Mouse (Mus musculus): ENCODE measurements around the gene Gm6880. TPM values are rescaled to one million over a fixed set of nuclear protein-coding genes. Genes with fewer than 3 reads are reported as not detected.

Gene Gm6880
- not detected in 2 replicates for polyA plus RNA-seq (2015; fragmentation: Nextera tagmentation; extraction: Ambion mirVana)

GRCm38 (mm10) chrX:74481349-74481885, at the start of gene Gm6880:
Gene Gm6880, minus strand, starts transcription at chrX:74481399.

Other genes starting within 250 kb of the Gm6880 start
- 1,264 and 1,315 TPM in 2 replicates for gene Flna, start 231.6 kb downstream of the Gm6880 start, polyA plus RNA-seq (2015; fragmentation: Nextera tagmentation; extraction: Ambion mirVana)
- gene Emd, start 226.7 kb downstream of the Gm6880 start, polyA plus RNA-seq (2015; fragmentation: Nextera tagmentation; extraction: Ambion mirVana): 27.8 and 28.9 TPM in 2 replicates
- gene Rpl10, start 210.6 kb downstream of the Gm6880 start, polyA plus RNA-seq (2015; fragmentation: Nextera tagmentation; extraction: Ambion mirVana): 802 and 865 TPM in 2 replicates
- 50.5 and 56.1 TPM in 2 replicates for gene Taz, start 199.5 kb downstream of the Gm6880 start, polyA plus RNA-seq (2015; fragmentation: Nextera tagmentation; extraction: Ambion mirVana)
- gene Dnase1l1, start 199.1 kb downstream of the Gm6880 start, polyA plus RNA-seq (2015; fragmentation: Nextera tagmentation; extraction: Ambion mirVana): 18.6 and 20.0 TPM in 2 replicates
- gene Atp6ap1, start 184.3 kb downstream of the Gm6880 start, polyA plus RNA-seq (2015; fragmentation: Nextera tagmentation; extraction: Ambion mirVana): 97.3 and 109 TPM in 2 replicates
- 106 and 112 TPM in 2 replicates for gene Gdi1, start 176.4 kb downstream of the Gm6880 start, polyA plus RNA-seq (2015; fragmentation: Nextera tagmentation; extraction: Ambion mirVana)
- gene Fam50a, start 168.4 kb downstream of the Gm6880 start, polyA plus RNA-seq (2015; fragmentation: Nextera tagmentation; extraction: Ambion mirVana): 38.8 and 45.1 TPM in 2 replicates
- 2.2 and 2.3 TPM in 2 replicates for gene Plxna3, start 152.3 kb downstream of the Gm6880 start, polyA plus RNA-seq (2015; fragmentation: Nextera tagmentation; extraction: Ambion mirVana)
- gene Lage3, start 127.8 kb downstream of the Gm6880 start, polyA plus RNA-seq (2015; fragmentation: Nextera tagmentation; extraction: Ambion mirVana): 74.8 and 80.3 TPM in 2 replicates
- gene Ubl4a, start 108.2 kb downstream of the Gm6880 start, polyA plus RNA-seq (2015; fragmentation: Nextera tagmentation; extraction: Ambion mirVana): 65.4 and 70.7 TPM in 2 replicates
- gene Slc10a3, start 108.0 kb downstream of the Gm6880 start, polyA plus RNA-seq (2015; fragmentation: Nextera tagmentation; extraction: Ambion mirVana): 18.1 and 19.6 TPM in 2 replicates
- 27.6 and 28.2 TPM in 2 replicates for gene Fam3a, start 88.1 kb downstream of the Gm6880 start, polyA plus RNA-seq (2015; fragmentation: Nextera tagmentation; extraction: Ambion mirVana)
- gene Ikbkg, start 88.1 kb downstream of the Gm6880 start, polyA plus RNA-seq (2015; fragmentation: Nextera tagmentation; extraction: Ambion mirVana): 17.3 and 17.9 TPM in 2 replicates
- gene G6pdx, start 52.2 kb downstream of the Gm6880 start, polyA plus RNA-seq (2015; fragmentation: Nextera tagmentation; extraction: Ambion mirVana): 61.1 and 65.3 TPM in 2 replicates
- not detected in 2 replicates for gene Olfr1326-ps1, start 93.5 kb upstream of the Gm6880 start, polyA plus RNA-seq (2015; fragmentation: Nextera tagmentation; extraction: Ambion mirVana)
- not detected in 2 replicates for gene Olfr1325, start 111.3 kb upstream of the Gm6880 start, polyA plus RNA-seq (2015; fragmentation: Nextera tagmentation; extraction: Ambion mirVana)
- gene Gm5640, start 164.2 kb upstream of the Gm6880 start, polyA plus RNA-seq (2015; fragmentation: Nextera tagmentation; extraction: Ambion mirVana): not detected in 2 replicates

Measured in urinary bladder, postnatal 0 days (tissue).